17 mouse cellular contexts compared by ENCODE assay signal in genomic region chr5:35395566-35396440, GRCm38 (mm10). TPM values are rescaled to one million over a fixed set of nuclear protein-coding genes. Genes with fewer than 3 reads are reported as not detected.
DNase-seq lines count a peak whose midpoint lies in the region; ATAC-seq lines count a peak whose summit lies in the region.
"Had no signal": no experiment of that assay in that cellular context is flagged by ENCODE, and none has a peak within 500 bp of the region (broad histone marks: within the 10 kb centered on the region; RNA-seq: fewer than 3 reads in every experiment).

No protein-coding gene starts in this region.

- intact Hi-C loops in heart, postnatal 14 days (cut with DNase I), result no loop called here

- peak overlapping the region; percentile 17 for H3K4me3 ChIP-seq in heart, embryonic 12.5 days
- no peak overlapping the region for H3K4me3 ChIP-seq in kidney, embryonic 14.5 days (ENCODE audit: low read length)
- 0 out of 2 replicates have a peak overlapping the region, but pooled peaks have one; percentile 14 for H3K4me3 ChIP-seq in intestine, embryonic 16.5 days (ENCODE audit: low read length)
- H3K4me3 ChIP-seq: liver, embryonic 15.5 days; midbrain, embryonic 12.5 days had no signal

- H3K9ac ChIP-seq in heart, embryonic 12.5 days, result no peak overlapping the region
- no peak overlapping the region for H3K9ac ChIP-seq in kidney, embryonic 14.5 days (ENCODE audit: low read depth, low read length)
- H3K9ac ChIP-seq in intestine, embryonic 16.5 days (ENCODE audit: low read depth, low read length), result no peak overlapping the region
- H3K9ac ChIP-seq: liver, embryonic 15.5 days; midbrain, embryonic 12.5 days had no signal

- no peak for DNase-seq in heart, postnatal 14 days
- peak; percentile 17 for DNase-seq in kidney, postnatal 10 days
- peak; percentile 11 for DNase-seq in NIH3T3 (ENCODE audit: low read depth)
- DNase-seq in gastrocnemius, adult 18-20 months (ENCODE audit: low spot score), result no peak
- no peak for DNase-seq in urinary bladder, adult 2 months (ENCODE audit: low spot score)
- DNase-seq: adrenal gland, postnatal 14 days had no signal

- H3K27ac ChIP-seq in heart, embryonic 12.5 days (ENCODE audit: poor library complexity, severe bottlenecking), result no peak overlapping the region
- no peak overlapping the region for H3K27ac ChIP-seq in kidney, embryonic 14.5 days (ENCODE audit: low read depth, low read length)
- H3K27ac ChIP-seq in intestine, embryonic 16.5 days (ENCODE audit: low read length), result no peak overlapping the region
- H3K27ac ChIP-seq: liver, embryonic 15.5 days; midbrain, embryonic 12.5 days had no signal

- peaks cover 28% of the 10 kb centered on the region for H3K4me1 ChIP-seq in heart, embryonic 12.5 days (replicated peaks)
- peaks cover 8% of the 10 kb centered on the region; the same call in 1 of the 2 replicates for H3K4me1 ChIP-seq in kidney, embryonic 14.5 days (ENCODE audit: control insufficient read depth, insufficient read depth, low read length)
- H3K4me1 ChIP-seq in intestine, embryonic 16.5 days (ENCODE audit: control insufficient read depth, insufficient read depth, low read length), result peaks cover 17% of the 10 kb centered on the region; the same call in 1 of the 2 replicates
- H3K4me1 ChIP-seq: liver, embryonic 15.5 days had no signal

- 5% methylated on average over 9 of the region's 9 CpGs for WGBS in heart, embryonic 12.5 days
- 1% methylated on average over 9 of the region's 9 CpGs for WGBS in kidney, embryonic 14.5 days
- WGBS in intestine, embryonic 16.5 days, result 5% methylated on average over 9 of the region's 9 CpGs

- peak overlapping the region; percentile 11; the same call in 1 of the 2 replicates for H3K4me2 ChIP-seq in heart, embryonic 12.5 days
- H3K4me2 ChIP-seq in kidney, embryonic 14.5 days (replicated peaks; ENCODE audit: low read depth, low read length), result no peak overlapping the region
- H3K4me2 ChIP-seq in intestine, embryonic 16.5 days (ENCODE audit: low read depth, low read length), result no peak overlapping the region
- H3K4me2 ChIP-seq: liver, embryonic 15.5 days; midbrain, embryonic 12.5 days had no signal

- H3K36me3 ChIP-seq in heart, embryonic 12.5 days, result no peaks in the 10 kb centered on the region
- H3K36me3 ChIP-seq in kidney, embryonic 14.5 days (ENCODE audit: control insufficient read depth, insufficient read depth, low read length), result no peaks in the 10 kb centered on the region
- no peaks in the 10 kb centered on the region for H3K36me3 ChIP-seq in intestine, embryonic 16.5 days (ENCODE audit: control insufficient read depth, insufficient read depth, low read length)
- H3K36me3 ChIP-seq: liver, embryonic 15.5 days; midbrain, embryonic 12.5 days had no signal

- H3K27me3 ChIP-seq in heart, embryonic 12.5 days (replicated peaks), result peaks cover 97% of the 10 kb centered on the region
- H3K27me3 ChIP-seq in kidney, embryonic 14.5 days (ENCODE audit: control insufficient read depth, insufficient read depth, low read length), result peaks cover 95% of the 10 kb centered on the region
- peaks cover 96% of the 10 kb centered on the region for H3K27me3 ChIP-seq in intestine, embryonic 16.5 days (replicated peaks; ENCODE audit: control insufficient read depth, insufficient read depth, low read length)

- ATAC-seq in heart, embryonic 12.5 days (ENCODE audit: insufficient number of reproducible peaks, low FRiP score), result no peak
- no peak for ATAC-seq in kidney, embryonic 14.5 days (ENCODE audit: low FRiP score, low TSS enrichment)
- no peak for ATAC-seq in intestine, embryonic 16.5 days
- ATAC-seq: Patski had no signal

- no peaks in the 10 kb centered on the region for H3K9me3 ChIP-seq in heart, embryonic 12.5 days (replicated peaks)
- H3K9me3 ChIP-seq in kidney, embryonic 14.5 days (ENCODE audit: control insufficient read depth, low read length), result no peaks in the 10 kb centered on the region
- H3K9me3 ChIP-seq in intestine, embryonic 16.5 days (ENCODE audit: control insufficient read depth, low read length), result no peaks in the 10 kb centered on the region
- H3K9me3 ChIP-seq: liver, embryonic 15.5 days; midbrain, embryonic 12.5 days had no signal

RNA-seq across cellular contexts. Expression of gene Hmx1, which starts 6.9 kb away (rescaled TPM):
- not detected in 2 replicates for polyA plus RNA-seq in heart, embryonic 12.5 days (2016; fragmentation: Nextera tagmentation; extraction: Ambion mirVana)
- not detected for total RNA-seq in heart, postnatal 14 days (2021)
- polyA plus RNA-seq in kidney, embryonic 14.5 days (2014; fragmentation: Nextera tagmentation; extraction: Ambion mirVana), result not detected in 2 replicates
- polyA plus RNA-seq in intestine, embryonic 16.5 days (2015; fragmentation: Nextera tagmentation; extraction: Ambion mirVana), result not detected in 2 replicates
- not detected for total RNA-seq in gastrocnemius, adult 18-20 months (2021)
- 0.04 TPM in 1 of 2 replicates, not detected in the other for polyA plus RNA-seq in urinary bladder, adult 2 months (2012; rRNA removed)
- total RNA-seq: layer of hippocampus, adult 18-20 months; left cerebral cortex, adult 8-10 months; neutrophil, adult 5-6 weeks had no signal
- polyA plus RNA-seq: cortical plate, adult 2 months; liver, embryonic 15.5 days; Patski; stomach, embryonic 16.5 days had no signal

Comparison
In these comparisons a context has a peak if more than half of its experiments do, and no peak if none do; other contexts are left out.
1. DNase-seq: peak in kidney, postnatal 10 days (single experiment) and NIH3T3 (single experiment); none in heart, postnatal 14 days (0 of 2), gastrocnemius, adult 18-20 months (single experiment) and urinary bladder, adult 2 months (single experiment).